Mouse (Mus musculus) CH12.LX (cell line): ENCODE measurements around the gene Mtf2. TPM values are rescaled to one million over a fixed set of nuclear protein-coding genes. Genes with fewer than 3 reads are reported as not detected.
A peak's percentile ranks its signal among the peaks of the same experiment; 100 is the strongest.

Experiments used
- DNase-seq: peaks from one replicate; pipeline ENCODE4 v3.0.0-alpha.2; 2013; ENCODE audit errors: extremely low read depth
- H3K27ac ChIP-seq: 2 replicates; pipeline ENCODE4 v1.5.1; 2012; ENCODE audit warnings: low read depth, mild to moderate bottlenecking, control low read depth, moderate library complexity; ENCODE audit not compliant: insufficient read depth
- H3K27me3 ChIP-seq: replicated peaks from 2 replicates; pipeline ENCODE3; 2012; ENCODE audit warnings: inconsistent platforms
- H3K36me3 ChIP-seq, 2 experiments: replicated peaks in 1 of 2; 2 replicates each; pipeline versions ENCODE3 to v1.6.1; 2012; ENCODE audit warnings: inconsistent platforms in 1 of 2, low read length in 1 of 2, mild to moderate bottlenecking in 1 of 2, mixed read lengths in 1 of 2, moderate library complexity in 1 of 2; ENCODE audit not compliant: control insufficient read depth in 1 of 2, insufficient read depth in 1 of 2
- H3K4me1 ChIP-seq, 2 experiments: 2 replicates each; pipeline ENCODE4 v1.6.1; 2012; ENCODE audit warnings: inconsistent platforms in 1 of 2, moderate library complexity in 1 of 2; ENCODE audit not compliant: insufficient read depth in 2 of 2, control insufficient read depth in 1 of 2
- H3K4me2 ChIP-seq: 2 replicates; pipeline ENCODE4 v1.6.1; 2012; ENCODE audit warnings: low read depth, mild to moderate bottlenecking, control low read depth; ENCODE audit not compliant: poor library complexity, insufficient read depth, severe bottlenecking
- H3K4me3 ChIP-seq, 3 experiments: fragments of 150-350 bp in 1 of 3; sonication (generic) in 1 of 3; replicated peaks in 1 of 3; 2 replicates each; pipeline versions ENCODE3 to v1.5.1; 2011 to 2012; ENCODE audit warnings: low read depth in 2 of 3, low read length in 2 of 3, mild to moderate bottlenecking in 2 of 3, moderate library complexity in 2 of 3, control low read depth in 1 of 3, improper control_type of control experiment in 1 of 3, inconsistent platforms in 1 of 3, mixed read lengths in 1 of 3; ENCODE audit not compliant: poor library complexity in 1 of 3
- H3K79me2 ChIP-seq: replicated peaks from 2 replicates; pipeline ENCODE4 v1.6.1; 2012; ENCODE audit warnings: mild to moderate bottlenecking, moderate library complexity; ENCODE audit not compliant: control insufficient read depth, poor library complexity, insufficient read depth, severe bottlenecking; ENCODE audit errors: extremely low read depth
- H3K9ac ChIP-seq: 2 replicates; pipeline ENCODE4 v1.6.1; 2012; ENCODE audit warnings: low read depth, mild to moderate bottlenecking, control low read depth, moderate library complexity; ENCODE audit not compliant: insufficient read depth
- H3K9me3 ChIP-seq: replicated peaks from 2 replicates; pipeline ENCODE3; 2012; ENCODE audit warnings: low read length, inconsistent platforms, mixed read lengths
- BHLHE40 ChIP-seq: IDR thresholded peaks from 2 replicates; pipeline ENCODE4 v1.6.1; 2011; ENCODE audit warnings: mild to moderate bottlenecking, low read depth, low read length, improper control_type of control experiment
- CHD2 ChIP-seq: IDR thresholded peaks from 2 replicates; pipeline ENCODE4 v1.6.1; 2011; ENCODE audit warnings: low read length, improper control_type of control experiment
- CTCF ChIP-seq, 2 experiments: IDR thresholded peaks in 1 of 2; conservative IDR thresholded peaks in 1 of 2; 2 replicates each; pipeline ENCODE4 v1.5.1; 2011 to 2012; ENCODE audit warnings: low read depth in 2 of 2, low read length in 2 of 2, improper control_type of control experiment in 1 of 2, inconsistent platforms in 1 of 2, mild to moderate bottlenecking in 1 of 2, moderate library complexity in 1 of 2
- ELF1 ChIP-seq: IDR thresholded peaks from 2 replicates; pipeline ENCODE4 v1.6.1; 2014; ENCODE audit warnings: low read depth, mild to moderate bottlenecking, inconsistent platforms, low read length, improper control_type of control experiment
- EP300 ChIP-seq: IDR thresholded peaks from 2 replicates; pipeline ENCODE4 v1.6.1; 2011; ENCODE audit warnings: low read length, improper control_type of control experiment
- GABPA ChIP-seq: IDR thresholded peaks from 2 replicates; pipeline ENCODE4 v1.6.1; 2012; ENCODE audit warnings: low read depth, low read length, improper control_type of control experiment, inconsistent platforms; ENCODE audit not compliant: insufficient replicate concordance
- JUN ChIP-seq: IDR thresholded peaks from 2 replicates; pipeline ENCODE4 v1.6.1; 2011; ENCODE audit warnings: low read depth, mild to moderate bottlenecking, low read length, improper control_type of control experiment, moderate library complexity; ENCODE audit not compliant: insufficient read depth
- KAT2A ChIP-seq: IDR thresholded peaks from 2 replicates; pipeline ENCODE4 v1.6.1; 2012; ENCODE audit warnings: low read length, improper control_type of control experiment, inconsistent platforms; ENCODE audit not compliant: insufficient replicate concordance
- MAFK ChIP-seq: IDR thresholded peaks from 2 replicates; pipeline ENCODE4 v1.6.1; 2011; ENCODE audit warnings: low read length, improper control_type of control experiment; ENCODE audit not compliant: insufficient replicate concordance
- MAX ChIP-seq: IDR thresholded peaks from 2 replicates; pipeline ENCODE4 v1.6.1; 2011; ENCODE audit warnings: low read length, improper control_type of control experiment
- MAZ ChIP-seq: IDR thresholded peaks from 2 replicates; pipeline ENCODE4 v1.6.1; 2012; ENCODE audit warnings: low read depth, mild to moderate bottlenecking, inconsistent platforms, low read length, improper control_type of control experiment, moderate library complexity
- MEF2A ChIP-seq: IDR thresholded peaks from 2 replicates; pipeline ENCODE4 v1.6.1; 2014; ENCODE audit warnings: low read depth, mild to moderate bottlenecking, inconsistent platforms, low read length, improper control_type of control experiment, borderline replicate concordance
- MXI1 ChIP-seq: IDR thresholded peaks from 2 replicates; pipeline ENCODE4 v1.6.1; 2011; ENCODE audit warnings: mild to moderate bottlenecking, low read depth, low read length, improper control_type of control experiment
- MYC ChIP-seq: IDR thresholded peaks from 2 replicates; pipeline ENCODE4 v1.6.1; 2011; ENCODE audit warnings: low read depth, mild to moderate bottlenecking, improper control_type of control experiment, low read length
- NELFE ChIP-seq: IDR thresholded peaks from 2 replicates; pipeline ENCODE4 v1.6.1; 2011; ENCODE audit warnings: low read depth, low read length, improper control_type of control experiment
- NRF1 ChIP-seq: IDR thresholded peaks from 2 replicates; pipeline ENCODE4 v1.6.1; 2014; ENCODE audit warnings: low read depth, mild to moderate bottlenecking, inconsistent platforms, low read length, improper control_type of control experiment, moderate library complexity
- PAX5 ChIP-seq: IDR thresholded peaks from 2 replicates; pipeline ENCODE4 v1.6.1; 2012; ENCODE audit warnings: low read length, inconsistent platforms, mixed read lengths
- POLR2A ChIP-seq: IDR thresholded peaks from 2 replicates; pipeline ENCODE4 v1.6.1; 2011; ENCODE audit warnings: low read depth, mild to moderate bottlenecking, improper control_type of control experiment, low read length
- POLR2AphosphoS2 ChIP-seq: IDR thresholded peaks from 2 replicates; pipeline ENCODE4 v1.6.1; 2011; ENCODE audit warnings: low read depth, low read length, improper control_type of control experiment
- RAD21 ChIP-seq: IDR thresholded peaks from 2 replicates; pipeline ENCODE4 v1.6.1; 2011; ENCODE audit warnings: low read depth, mild to moderate bottlenecking, low read length, improper control_type of control experiment, moderate library complexity
- SIN3A ChIP-seq: IDR thresholded peaks from 2 replicates; pipeline ENCODE4 v1.6.1; 2012; ENCODE audit warnings: low read length, improper control_type of control experiment, inconsistent platforms
- SMC3 ChIP-seq: IDR thresholded peaks from 2 replicates; pipeline ENCODE4 v1.6.1; 2011; ENCODE audit warnings: low read depth, low read length, improper control_type of control experiment
- TBP ChIP-seq: conservative IDR thresholded peaks from 2 replicates; pipeline ENCODE4 v1.6.1; 2011; ENCODE audit warnings: low read depth, low read length, improper control_type of control experiment
- TCF12 ChIP-seq: IDR thresholded peaks from 2 replicates; pipeline ENCODE4 v1.6.1; 2014; ENCODE audit warnings: low read depth, mild to moderate bottlenecking, inconsistent platforms, low read length, improper control_type of control experiment
- UBTF ChIP-seq: IDR thresholded peaks from 2 replicates; pipeline ENCODE4 v1.6.1; 2012; ENCODE audit warnings: low read depth, mild to moderate bottlenecking, inconsistent platforms, low read length, improper control_type of control experiment, moderate library complexity
- USF1 ChIP-seq: IDR thresholded peaks from 2 replicates; pipeline ENCODE4 v1.6.1; 2014; ENCODE audit warnings: low read depth, mild to moderate bottlenecking, inconsistent platforms, low read length, improper control_type of control experiment
- USF2 ChIP-seq: conservative IDR thresholded peaks from 2 replicates; pipeline ENCODE4 v1.6.1; 2011; ENCODE audit warnings: low read depth, low read length, improper control_type of control experiment
- ZC3H11A ChIP-seq: IDR thresholded peaks from 2 replicates; pipeline ENCODE4 v1.6.1; 2012; ENCODE audit warnings: low read depth, mild to moderate bottlenecking, inconsistent platforms, low read length, improper control_type of control experiment
- ZKSCAN1 ChIP-seq: IDR thresholded peaks from 2 replicates; pipeline ENCODE4 v1.6.1; 2012; ENCODE audit warnings: low read depth, inconsistent platforms, low read length, improper control_type of control experiment, borderline replicate concordance
- ZMIZ1 ChIP-seq: IDR thresholded peaks from 2 replicates; pipeline ENCODE4 v1.6.1; 2012; ENCODE audit warnings: low read depth, mild to moderate bottlenecking, inconsistent platforms, low read length, improper control_type of control experiment
- dilution Hi-C: fragments of 300-500 bp; cut with MboI; formaldehyde crosslinking; loops from 2 replicates; pipeline ENCODE4 v1.14.3; 2020; ENCODE audit warnings: low sequenced_read_pairs; ENCODE audit not compliant: extremely low pct_unique_long_range_greater_than_20kb, extremely low pct_ligation_motif_present
- in situ Hi-C: fragments of 300-500 bp; cut with MboI; formaldehyde crosslinking; loops from 3 replicates; pipeline ENCODE4 v1.14.3; 2019; ENCODE audit warnings: low sequenced_read_pairs, low pct_ligation_motif_present, low pct_unique_long_range_greater_than_20kb, mixed read lengths
- polyA plus RNA-seq: library from polyadenylated mRNA; unstranded; fragments of >175 nt; gene quantifications from 2 replicates; pipeline ENCODE4 v1.2.1, GENCODE M21; 2012; ENCODE audit warnings: low read depth; ENCODE audit not compliant: insufficient read length
- total RNA-seq, 2 experiments: library from RNA; depleted of rRNA; stranded (reverse); fragments of 300-350 nt in 1 of 2; fragments of >200 nt in 1 of 2; gene quantifications; 2 replicates each; pipeline ENCODE4 v1.2.3; 2012 to 2014

The Mtf2 gene
- total and polyA plus RNA-seq, 3 experiments, result 58.7 to 76.2 (median 71.0) TPM

DNA sequence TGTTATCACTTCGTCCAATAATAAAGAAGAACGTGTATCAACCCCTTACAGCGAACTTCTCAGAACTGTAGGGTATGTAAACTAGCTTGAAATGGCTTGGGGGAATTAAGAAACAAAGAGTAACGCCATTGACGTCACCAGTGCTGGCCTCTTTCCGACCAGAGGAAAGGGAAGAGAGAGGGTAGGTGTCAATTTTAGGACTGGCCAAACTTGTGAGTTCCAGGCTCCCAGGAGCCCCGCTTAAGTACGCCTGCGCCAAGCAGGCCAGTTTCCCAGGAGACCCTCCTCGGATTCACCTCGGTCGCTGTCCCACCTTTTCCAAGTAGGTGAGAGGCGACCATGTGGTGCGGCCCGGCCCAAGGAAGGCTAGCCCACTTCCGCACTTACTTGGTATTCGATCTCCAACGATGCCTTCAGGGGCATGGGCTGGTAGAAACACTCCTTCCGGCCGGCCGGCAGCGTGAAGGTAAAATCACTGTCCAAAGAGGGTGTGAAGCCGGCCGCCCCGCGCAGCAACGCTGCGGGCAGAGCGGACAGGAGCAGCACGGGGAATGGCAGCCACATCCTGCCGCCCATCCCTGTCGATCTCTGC, 66.5 kb downstream of the Mtf2 start:
- Histone ChIP-seq H3K4me2 (peak overlapping the region; percentile 48; the same call in 1 of the 2 replicates), H3K36me3 (peaks cover 12 to 26% of the 10 kb centered on the region in 2 experiments), H3K4me3 (peak overlapping the region; percentile 80 to 99 (median 89)), H3K79me2 (peaks cover 23% of the 10 kb centered on the region), H3K27ac (peak overlapping the region; percentile 94), H3K4me1 (peaks cover 0 to 19% of the 10 kb centered on the region in 2 experiments; a peak in 3 of 4 replicates), H3K9ac (peak overlapping the region; percentile 91), H3K27me3 (no peaks in the 10 kb centered on the region), H3K9me3 (no peaks in the 10 kb centered on the region)
- DNase-seq, result peak; percentile 71
- dilution Hi-C loops, result no loop called here
- TF ChIP-seq USF2 (no peak), BHLHE40 (0 out of 2 replicates have a peak, but pooled peaks have one; percentile 4), PAX5 (no peak), JUN (no peak), SIN3A (0 out of 2 replicates have a peak, but pooled peaks have one; percentile 34), NELFE (no peak), MAFK (no peak), CHD2 (no peak), POLR2A (no peak), ZKSCAN1 (no peak), MAX (0 out of 2 replicates have a peak, but pooled peaks have one; percentile 22), TBP (0 out of 2 replicates have a peak, but pooled peaks have one; percentile 25), MEF2A (no peak), MAZ (no peak), USF1 (no peak), RAD21 (no peak), MXI1 (peak; percentile 50; the same call in 1 of the 2 replicates), EP300 (no peak), UBTF (no peak), ZMIZ1 (no peak), CTCF (conservative IDR thresholded peaks at IDR 0.05 in 1 of 2, IDR thresholded peaks at IDR 0.05 in 1 of 2; ENCODE audit: low read depth in 2 of 2, low read length in 2 of 2) (no peak), TCF12 (no peak; the same call in 1 of the 2 replicates), SMC3 (no peak), POLR2AphosphoS2 (no peak), GABPA (no peak), ELF1 (peak; percentile 64), KAT2A (no peak), ZC3H11A (no peak), MYC (peak; percentile 31; the same call in 1 of the 2 replicates), NRF1 (peak; percentile 35; the same call in 1 of the 2 replicates)
- in situ Hi-C loops, result no loop called here
